Mouse (Mus musculus) heart, embryonic 12.5 days (tissue): ENCODE results near the gene Snta1. TPM values are rescaled to one million over a fixed set of nuclear protein-coding genes. Genes with fewer than 3 reads are reported as not detected.

Experiments used
- ATAC-seq: fragments of 200-750 bp; cut with Nextera tagmentation; 2 replicates; pipeline ENCODE4 v1.8.0; 2017; ENCODE audit warnings: moderate TSS enrichment, moderate library complexity; ENCODE audit not compliant: insufficient number of reproducible peaks, low FRiP score
- H3K27ac ChIP-seq: fragments of 300-500 bp; sonication (generic); 2 replicates; pipeline ENCODE4 v1.5.1; 2016; ENCODE audit warnings: mild to moderate bottlenecking, moderate library complexity; ENCODE audit not compliant: poor library complexity, severe bottlenecking
- H3K27me3 ChIP-seq: fragments of 300-500 bp; sonication (generic); replicated peaks from 2 replicates; pipeline ENCODE4 v1.6.1; 2016; ENCODE audit warnings: mild to moderate bottlenecking, moderate library complexity
- H3K36me3 ChIP-seq: fragments of 300-500 bp; sonication (generic); 2 replicates; pipeline ENCODE4 v1.6.1; 2016; ENCODE audit warnings: mild to moderate bottlenecking, moderate library complexity
- H3K4me1 ChIP-seq: fragments of 300-500 bp; sonication (generic); replicated peaks from 2 replicates; pipeline ENCODE4 v1.6.1; 2016; ENCODE audit warnings: mild to moderate bottlenecking
- H3K4me2 ChIP-seq: fragments of 300-500 bp; sonication (generic); 2 replicates; pipeline ENCODE4 v1.6.1; 2016; ENCODE audit warnings: mild to moderate bottlenecking, moderate library complexity
- H3K4me3 ChIP-seq: fragments of 300-500 bp; sonication (generic); 2 replicates; pipeline ENCODE4 v1.5.1; 2016; ENCODE audit warnings: mild to moderate bottlenecking
- H3K9ac ChIP-seq: fragments of 300-500 bp; sonication (generic); 2 replicates; pipeline ENCODE4 v1.6.1; 2016; ENCODE audit warnings: mild to moderate bottlenecking, moderate library complexity
- H3K9me3 ChIP-seq: fragments of 300-500 bp; sonication (generic); replicated peaks from 2 replicates; pipeline ENCODE4 v1.6.1; 2016; ENCODE audit warnings: mild to moderate bottlenecking, moderate library complexity
- WGBS: fragments of 180-500 bp; shearing (Covaris S2); methylation state at CpG from one replicate; pipeline ENCODE4 v1.1.7; 2016; 5-methylcytosine and 5-hydroxymethylcytosine counted together
- polyA plus RNA-seq: library from polyadenylated mRNA; unstranded; fragments of >200 nt; fragmentation: Nextera tagmentation; extraction: Ambion mirVana; gene quantifications from 2 replicates; pipeline ENCODE4 v1.2.1, GENCODE M21; 2016

Snta1 gene
- 49.9 and 51.6 TPM in 2 replicates for polyA plus RNA-seq

GRCm38 (mm10) chr2:154407643-154408445, at the start of gene Snta1:
Gene Snta1, minus strand, starts transcription at chr2:154408099.
- WGBS: 2% methylated on average over 83 of the region's 84 CpGs
- H3K27ac ChIP-seq: peak within 1 kb of the TSS; percentile 73
- H3K4me3 ChIP-seq: peak within 1 kb of the TSS; percentile 83

GRCm38 (mm10) chr2:154456621-154457020, 48.7 kb upstream of the Snta1 start:
- Histone ChIP-seq H3K27me3 (no peaks in the 10 kb centered on the region), H3K4me3 (no peak overlapping the region), H3K4me2 (no peak overlapping the region), H3K9me3 (no peaks in the 10 kb centered on the region), H3K9ac (no peak overlapping the region), H3K4me1 (peaks cover 41% of the 10 kb centered on the region), H3K36me3 (peaks cover 7% of the 10 kb centered on the region; the same call in 1 of the 2 replicates), H3K27ac (no peak overlapping the region)
- ATAC-seq: no peak

More at GRCm38 (mm10) chr2:154407643-154408445, at the start of gene Snta1:
- H3K9me3 ChIP-seq: no peaks in the 10 kb centered on the region
- peak within 1 kb of the TSS; percentile 76 for H3K4me2 ChIP-seq
- H3K36me3 ChIP-seq: no peaks in the 10 kb centered on the region
- H3K9ac ChIP-seq: peak within 1 kb of the TSS; percentile 91
- H3K4me1 ChIP-seq: peaks cover 42% of the 10 kb centered on the region
- ATAC-seq: peak; percentile 93
- H3K27me3 ChIP-seq: no peaks in the 10 kb centered on the region

GRCm38 (mm10) chr2:154455776-154456175, 47.9 kb upstream of the Snta1 start:
- Histone ChIP-seq H3K9ac (no peak overlapping the region), H3K9me3 (no peaks in the 10 kb centered on the region), H3K4me3 (no peak overlapping the region), H3K27me3 (no peaks in the 10 kb centered on the region), H3K36me3 (peaks cover 7% of the 10 kb centered on the region; the same call in 1 of the 2 replicates), H3K27ac (peak overlapping the region; percentile 58; the same call in 1 of the 2 replicates), H3K4me1 (peaks cover 40% of the 10 kb centered on the region), H3K4me2 (peak overlapping the region; percentile 22; the same call in 1 of the 2 replicates)
- 28% methylated on average over 5 of the region's 5 CpGs for whole genome bisulfite sequencing
- ATAC-seq: no peak

GRCm38 (mm10) chr2:154454605-154455004, 46.7 kb upstream of the Snta1 start:
- Histone ChIP-seq H3K36me3 (peaks cover 9% of the 10 kb centered on the region; the same call in 1 of the 2 replicates), H3K4me3 (no peak overlapping the region), H3K27ac (peak overlapping the region; percentile 58; the same call in 1 of the 2 replicates), H3K4me2 (no peak overlapping the region), H3K9ac (no peak overlapping the region), H3K9me3 (no peaks in the 10 kb centered on the region), H3K27me3 (no peaks in the 10 kb centered on the region), H3K4me1 (peaks cover 34% of the 10 kb centered on the region)
- peak; percentile 18; the same call in 1 of the 2 replicates for ATAC-seq
- WGBS: 34% methylated on average over 3 of the region's 3 CpGs

- no peaks in the 10 kb centered on the region for H3K9me3 ChIP-seq
- no peak overlapping the region for H3K4me2 ChIP-seq
- 45% methylated on average over 1 of the region's 1 CpGs for WGBS
- H3K9ac ChIP-seq: no peak overlapping the region
- H3K27me3 ChIP-seq: no peaks in the 10 kb centered on the region
- no peak for ATAC-seq
- peaks cover 34% of the 10 kb centered on the region for H3K4me1 ChIP-seq
- no peak overlapping the region for H3K4me3 ChIP-seq
- H3K36me3 ChIP-seq: peaks cover 9% of the 10 kb centered on the region; the same call in 1 of the 2 replicates
- peak overlapping the region; percentile 44 for H3K27ac ChIP-seq
Measured at GRCm38 (mm10) chr2:154454099-154454498, 46.2 kb upstream of the Snta1 start.

GRCm38 (mm10) chr2:154452951-154453350, 45.1 kb upstream of the Snta1 start:
- Histone ChIP-seq H3K4me3 (no peak overlapping the region), H3K4me2 (no peak overlapping the region), H3K27ac (no peak overlapping the region), H3K9me3 (0 out of 2 replicates have a peak, but pooled peaks cover under 1% of the 10 kb centered on the region), H3K27me3 (no peaks in the 10 kb centered on the region), H3K9ac (no peak overlapping the region), H3K4me1 (peaks cover 34% of the 10 kb centered on the region), H3K36me3 (peaks cover 16% of the 10 kb centered on the region)
- 95% methylated on average over 2 of the region's 2 CpGs for WGBS
- no peak for ATAC-seq

GRCm38 (mm10) chr2:154448633-154449032, 40.7 kb upstream of the Snta1 start:
- Histone ChIP-seq H3K4me3 (no peak overlapping the region), H3K9ac (no peak overlapping the region), H3K9me3 (0 out of 2 replicates have a peak, but pooled peaks cover 3% of the 10 kb centered on the region), H3K27ac (no peak overlapping the region), H3K27me3 (no peaks in the 10 kb centered on the region), H3K4me1 (peaks cover 5% of the 10 kb centered on the region; the same call in 1 of the 2 replicates), H3K36me3 (peaks cover 26% of the 10 kb centered on the region), H3K4me2 (no peak overlapping the region)
- no peak for ATAC-seq

GRCm38 (mm10) chr2:154447821-154448220, 39.9 kb upstream of the Snta1 start:
- Histone ChIP-seq H3K4me3 (no peak overlapping the region), H3K36me3 (peaks cover 29% of the 10 kb centered on the region), H3K4me1 (0 out of 2 replicates have a peak, but pooled peaks cover 2% of the 10 kb centered on the region), H3K27me3 (no peaks in the 10 kb centered on the region), H3K27ac (no peak overlapping the region), H3K4me2 (no peak overlapping the region), H3K9ac (no peak overlapping the region), H3K9me3 (0 out of 2 replicates have a peak, but pooled peaks cover 3% of the 10 kb centered on the region)
- 97% methylated on average over 8 of the region's 8 CpGs for WGBS
- no peak for ATAC-seq

GRCm38 (mm10) chr2:154440453-154440852, 32.6 kb upstream of the Snta1 start:
- Histone ChIP-seq H3K9ac (no peak overlapping the region), H3K27me3 (no peaks in the 10 kb centered on the region), H3K4me1 (peaks cover 34% of the 10 kb centered on the region), H3K4me2 (no peak overlapping the region), H3K27ac (peak overlapping the region; percentile 84), H3K36me3 (peaks cover 11% of the 10 kb centered on the region; the same call in 1 of the 2 replicates), H3K4me3 (no peak overlapping the region), H3K9me3 (no peaks in the 10 kb centered on the region)
- ATAC-seq: no peak

- no peaks in the 10 kb centered on the region for H3K36me3 ChIP-seq
- H3K9ac ChIP-seq: peak overlapping the region; percentile 99
- 9% methylated on average over 7 of the region's 7 CpGs for WGBS
- ATAC-seq: no peak
- peak overlapping the region; percentile 72 for H3K4me2 ChIP-seq
- H3K4me3 ChIP-seq: peak overlapping the region; percentile 89
- no peaks in the 10 kb centered on the region for H3K27me3 ChIP-seq
- H3K27ac ChIP-seq: peak overlapping the region; percentile 97
- H3K9me3 ChIP-seq: no peaks in the 10 kb centered on the region
- peaks cover 39% of the 10 kb centered on the region for H3K4me1 ChIP-seq
Measured at GRCm38 (mm10) chr2:154437191-154437527, 29.3 kb upstream of the Snta1 start.

GRCm38 (mm10) chr2:154436458-154437190, 28.7 kb upstream of the Snta1 start, which contains the start of gene Cbfa2t2:
Gene Cbfa2t2, plus strand, starts transcription at chr2:154436481.
- Histone ChIP-seq H3K4me1 (peaks cover 39% of the 10 kb centered on the region), H3K36me3 (no peaks in the 10 kb centered on the region), H3K4me2 (peak within 1 kb of the TSS; percentile 72), H3K27me3 (no peaks in the 10 kb centered on the region), H3K27ac (peak within 1 kb of the TSS; percentile 97), H3K4me3 (peak within 1 kb of the TSS; percentile 89), H3K9ac (peak within 1 kb of the TSS; percentile 99), H3K9me3 (no peaks in the 10 kb centered on the region)
- under 1% methylated on average over 69 of the region's 70 CpGs for WGBS
- peak; percentile 68 for ATAC-seq
